Mouse (Mus musculus) MEL (cell line): Measurements from ENCODE around the gene Epha10. TPM values are rescaled to one million over a fixed set of nuclear protein-coding genes. Genes with fewer than 3 reads are reported as not detected.

Experiments
- DNase-seq: peaks from one replicate; pipeline ENCODE4 v3.0.0; 2011; ENCODE audit warnings: low read depth, low spot score
- H3K27ac ChIP-seq: 2 replicates; pipeline ENCODE4 v1.5.1; 2012; ENCODE audit warnings: low read depth, mild to moderate bottlenecking, control low read depth, low read length, moderate library complexity; ENCODE audit not compliant: control insufficient read depth
- H3K27me3 ChIP-seq, 2 experiments: fragments of 150-350 bp in 1 of 2; sonication (generic) in 1 of 2; 2 replicates each; pipeline ENCODE4 v1.6.1; 2012; ENCODE audit warnings: low read length in 2 of 2, mild to moderate bottlenecking in 2 of 2, improper control_type of control experiment in 1 of 2, moderate library complexity in 1 of 2; ENCODE audit not compliant: insufficient read depth in 2 of 2, control insufficient read depth in 1 of 2
- H3K36me3 ChIP-seq, 2 experiments: 2 replicates each; pipeline ENCODE4 v1.6.1; 2012 to 2014; ENCODE audit warnings: low read length in 2 of 2, improper control_type of control experiment in 1 of 2, inconsistent platforms in 1 of 2, mild to moderate bottlenecking in 1 of 2; ENCODE audit not compliant: insufficient read depth in 2 of 2, control insufficient read depth in 1 of 2
- H3K4me1 ChIP-seq, 2 experiments: fragments of 150-350 bp in 1 of 2; sonication (generic) in 1 of 2; 2 replicates each; pipeline ENCODE4 v1.6.1; 2012; ENCODE audit warnings: low read length in 2 of 2, improper control_type of control experiment in 1 of 2, mild to moderate bottlenecking in 1 of 2; ENCODE audit not compliant: insufficient read depth in 2 of 2, control insufficient read depth in 1 of 2
- H3K4me3 ChIP-seq, 2 experiments: fragments of 150-350 bp in 1 of 2; sonication (generic) in 1 of 2; 2 replicates each; pipeline ENCODE4 v1.5.1; 2012; ENCODE audit warnings: low read depth in 2 of 2, low read length in 2 of 2, mild to moderate bottlenecking in 2 of 2, moderate library complexity in 2 of 2, control low read depth in 1 of 2, improper control_type of control experiment in 1 of 2; ENCODE audit not compliant: control insufficient read depth in 1 of 2, insufficient read depth in 1 of 2
- H3K79me2 ChIP-seq: 2 replicates; pipeline ENCODE4 v1.6.1; 2012; ENCODE audit warnings: mild to moderate bottlenecking, low read length, moderate library complexity; ENCODE audit not compliant: control insufficient read depth, poor library complexity, insufficient read depth
- H3K9ac ChIP-seq: 2 replicates; pipeline ENCODE4 v1.6.1; 2012; ENCODE audit warnings: low read depth, mild to moderate bottlenecking, control low read depth, low read length, moderate library complexity; ENCODE audit not compliant: control insufficient read depth, poor library complexity, severe bottlenecking
- H3K9me3 ChIP-seq: fragments of 150-350 bp; sonication (generic); replicated peaks from 2 replicates; pipeline ENCODE4 v1.6.1; 2012; ENCODE audit warnings: mild to moderate bottlenecking, low read length, improper control_type of control experiment, moderate library complexity; ENCODE audit not compliant: insufficient read depth
- CHD2 ChIP-seq: IDR thresholded peaks from 2 replicates; pipeline ENCODE4 v1.6.1; 2011; ENCODE audit warnings: low read length, improper control_type of control experiment
- E2F4 ChIP-seq: IDR thresholded peaks from 2 replicates; pipeline ENCODE4 v1.6.1; 2011; ENCODE audit warnings: low read depth, low read length, improper control_type of control experiment, borderline replicate concordance
- ETS1 ChIP-seq: IDR thresholded peaks from 2 replicates; pipeline ENCODE4 v1.6.1; 2012; ENCODE audit warnings: low read depth, mild to moderate bottlenecking, inconsistent platforms, low read length, improper control_type of control experiment, moderate library complexity
- GABPA ChIP-seq: IDR thresholded peaks from 2 replicates; pipeline ENCODE4 v1.6.1; 2012; ENCODE audit warnings: low read depth, mild to moderate bottlenecking, inconsistent platforms, low read length, improper control_type of control experiment, moderate library complexity
- JUND ChIP-seq: IDR thresholded peaks from 2 replicates; pipeline ENCODE4 v1.6.1; 2011; ENCODE audit warnings: low read depth, mild to moderate bottlenecking, improper control_type of control experiment, low read length
- MAZ ChIP-seq: IDR thresholded peaks from 2 replicates; pipeline ENCODE4 v1.6.1; 2012; ENCODE audit warnings: low read depth, mild to moderate bottlenecking, inconsistent platforms, low read length, improper control_type of control experiment
- MEF2A ChIP-seq: IDR thresholded peaks from 2 replicates; pipeline ENCODE4 v1.6.1; 2014; ENCODE audit warnings: low read depth, mild to moderate bottlenecking, inconsistent platforms, low read length, improper control_type of control experiment; ENCODE audit not compliant: poor library complexity, insufficient replicate concordance, severe bottlenecking; ENCODE audit errors: extremely low read depth
- NRF1 ChIP-seq: IDR thresholded peaks from 2 replicates; pipeline ENCODE4 v1.6.1; 2014; ENCODE audit warnings: low read depth, mild to moderate bottlenecking, inconsistent platforms, low read length, improper control_type of control experiment, moderate library complexity; ENCODE audit not compliant: poor library complexity, insufficient read depth, severe bottlenecking
- POLR2A ChIP-seq, 2 experiments: IDR thresholded peaks; 2 replicates each; pipeline ENCODE4 v1.6.1; 2011 to 2012; ENCODE audit warnings: low read length in 2 of 2, mild to moderate bottlenecking in 2 of 2, control low read depth in 1 of 2, improper control_type of control experiment in 1 of 2, low read depth in 1 of 2, moderate library complexity in 1 of 2; ENCODE audit not compliant: control insufficient read depth in 1 of 2, insufficient read depth in 1 of 2, poor library complexity in 1 of 2
- POLR2AphosphoS5 ChIP-seq: IDR thresholded peaks from 2 replicates; pipeline ENCODE4 v1.6.1; 2012; ENCODE audit warnings: low read depth, borderline replicate concordance, mild to moderate bottlenecking, inconsistent platforms, low read length, moderate library complexity, mixed read lengths
- RAD21 ChIP-seq: IDR thresholded peaks from 2 replicates; pipeline ENCODE4 v1.6.1; 2011; ENCODE audit warnings: mild to moderate bottlenecking, low read depth, low read length, improper control_type of control experiment
- RCOR1 ChIP-seq: IDR thresholded peaks from 2 replicates; pipeline ENCODE4 v1.6.1; 2012; ENCODE audit warnings: low read depth, mild to moderate bottlenecking, inconsistent platforms, low read length, improper control_type of control experiment
- TAL1 ChIP-seq: IDR thresholded peaks from 2 replicates; pipeline ENCODE4 v1.6.1; 2012; ENCODE audit warnings: mild to moderate bottlenecking, inconsistent platforms, low read length, moderate library complexity, mixed read lengths
- TCF12 ChIP-seq: IDR thresholded peaks from 2 replicates; pipeline ENCODE4 v1.6.1; 2014; ENCODE audit warnings: low read depth, mild to moderate bottlenecking, inconsistent platforms, low read length, improper control_type of control experiment, moderate library complexity
- USF1 ChIP-seq: IDR thresholded peaks from 2 replicates; pipeline ENCODE4 v1.6.1; 2014; ENCODE audit warnings: low read depth, mild to moderate bottlenecking, inconsistent platforms, low read length, improper control_type of control experiment, moderate library complexity
- ZKSCAN1 ChIP-seq: IDR thresholded peaks from 2 replicates; pipeline ENCODE4 v1.6.1; 2012; ENCODE audit warnings: low read depth, mild to moderate bottlenecking, inconsistent platforms, low read length, improper control_type of control experiment, moderate library complexity
- polyA plus RNA-seq, 2 experiments: library from polyadenylated mRNA; stranded (reverse) in 1 of 2; unstranded in 1 of 2; fragments of >175 nt in 1 of 2; fragments of >200 nt in 1 of 2; gene quantifications; 2 replicates each; pipeline versions ENCODE4 v1.2.1 to v1.2.4; 2012; ENCODE audit warnings: low replicate concordance in 2 of 2, low read depth in 1 of 2; ENCODE audit not compliant: insufficient read length in 2 of 2, insufficient read depth in 1 of 2, missing spikeins in 1 of 2
- total RNA-seq: library from RNA; depleted of rRNA; stranded (reverse); fragments of 300-350 nt; gene quantifications from 2 replicates; pipeline ENCODE4 v1.2.3, GENCODE M21; 2012

The Epha10 gene
- total and polyA plus RNA-seq, 3 experiments = not detected

DNA sequence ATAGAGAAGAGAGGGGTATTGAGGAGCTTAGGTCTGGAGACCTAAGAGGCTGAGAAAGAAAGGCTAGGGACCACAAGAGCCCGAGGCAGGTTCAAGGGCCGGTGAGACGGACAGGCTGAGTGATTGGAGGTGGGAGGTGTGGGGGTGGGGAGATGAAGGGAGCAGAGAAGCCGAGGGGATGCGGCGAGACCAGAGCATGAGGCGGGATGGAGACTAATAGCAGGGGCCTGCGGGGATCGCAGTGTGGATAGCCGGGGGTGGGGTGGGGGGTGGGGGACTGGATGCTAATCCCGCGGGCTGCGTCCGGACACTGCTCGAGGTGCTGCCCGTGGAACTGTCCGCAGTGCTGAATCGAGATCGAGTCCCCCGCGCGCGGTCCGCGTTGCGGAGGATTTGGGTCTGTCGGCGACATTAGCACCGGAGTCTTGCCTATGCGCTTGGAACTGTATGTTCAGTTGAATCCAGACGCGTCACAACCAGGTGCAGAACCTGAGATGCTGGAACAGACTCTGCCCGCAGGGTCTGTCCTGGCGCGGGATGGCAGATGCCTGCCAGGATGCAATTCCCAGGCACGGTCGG lies 1.5 kb downstream of the Epha10 start:
- H3K4me1 ChIP-seq = no peaks in the 10 kb centered on the region
- TF ChIP-seq POLR2A (IDR thresholded peaks at IDR 0.05; ENCODE audit: control insufficient read depth in 1 of 2, insufficient read depth in 1 of 2, low read depth in 1 of 2, low read length in 2 of 2, poor library complexity in 1 of 2) = no peak
- no peak for TF ChIP-seq NRF1
- no peak for TF ChIP-seq E2F4
- no peak for TF ChIP-seq JUND
- TF ChIP-seq TCF12 = no peak
- TF ChIP-seq RAD21 = no peak
- TF ChIP-seq USF1 = no peak
- TF ChIP-seq POLR2AphosphoS5 = no peak
- no peak for TF ChIP-seq MEF2A
- no peak for TF ChIP-seq TAL1
- no peaks in the 10 kb centered on the region for H3K27me3 ChIP-seq
- DNase-seq = no peak
- no peaks in the 10 kb centered on the region for H3K9me3 ChIP-seq
- H3K4me3 ChIP-seq = no peak overlapping the region
- no peak overlapping the region for H3K27ac ChIP-seq
- no peaks in the 10 kb centered on the region for H3K36me3 ChIP-seq
- H3K9ac ChIP-seq = no peak overlapping the region
- H3K79me2 ChIP-seq = no peaks in the 10 kb centered on the region

GRCm38 (mm10) chr4:124888702-124889101 lies 8.0 kb downstream of the Epha10 start:
- no peak for TF ChIP-seq RCOR1
- no peak for TF ChIP-seq MAZ
- TF ChIP-seq GABPA = no peak
- TF ChIP-seq ZKSCAN1 = no peak
- TF ChIP-seq, all 39 proteins: peak for 0
- H3K9ac ChIP-seq = no peak overlapping the region
- H3K4me3 ChIP-seq = no peak overlapping the region
- peaks cover 0 to 2% of the 10 kb centered on the region in 2 experiments; a peak in 1 of 4 replicates for H3K27me3 ChIP-seq
- no peak for DNase-seq
- H3K36me3 ChIP-seq = no peaks in the 10 kb centered on the region
- no peaks in the 10 kb centered on the region for H3K4me1 ChIP-seq
- H3K27ac ChIP-seq = no peak overlapping the region
- no peaks in the 10 kb centered on the region for H3K9me3 ChIP-seq
- no peaks in the 10 kb centered on the region for H3K79me2 ChIP-seq

DNA sequence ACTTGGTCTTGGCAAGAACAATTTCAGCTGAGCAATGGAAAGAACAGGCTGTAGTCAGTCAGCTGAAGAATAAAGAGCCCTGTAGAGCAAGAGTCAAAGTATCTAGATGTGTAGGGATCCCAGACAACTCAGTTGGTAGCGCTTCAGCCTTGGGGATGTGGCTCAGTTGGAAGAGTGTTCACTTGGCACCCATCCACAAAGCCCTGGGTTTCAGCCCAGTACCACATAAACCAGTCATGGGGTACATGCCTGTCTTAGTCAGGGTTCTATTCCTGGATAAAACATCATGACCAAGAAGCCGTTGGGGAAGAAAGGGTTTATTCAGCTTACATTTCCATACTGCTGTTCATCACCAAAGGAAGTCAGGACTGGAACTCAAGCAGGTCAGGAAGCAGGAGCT lies 9.2 kb downstream of the Epha10 start:
- H3K27ac ChIP-seq = no peak overlapping the region
- DNase-seq = no peak
- TF ChIP-seq CHD2 (no peak), ETS1 (no peak), USF1 (no peak)
- H3K9ac ChIP-seq = no peak overlapping the region
- peaks cover 0 to 2% of the 10 kb centered on the region in 2 experiments; a peak in 1 of 4 replicates for H3K27me3 ChIP-seq
- no peaks in the 10 kb centered on the region for H3K4me1 ChIP-seq
- H3K36me3 ChIP-seq = no peaks in the 10 kb centered on the region
- no peak overlapping the region for H3K4me3 ChIP-seq
- H3K9me3 ChIP-seq = no peaks in the 10 kb centered on the region
- no peaks in the 10 kb centered on the region for H3K79me2 ChIP-seq
